Mouse (Mus musculus) thymus, adult 2 months (tissue): ENCODE measurements around the gene Zfand2b.
A peak's percentile ranks its signal among the peaks of the same experiment; 100 is the strongest.

Experiments used
- CTCF ChIP-seq: fragments of 200-500 bp; IDR thresholded peaks from 2 replicates; pipeline ENCODE4 v1.5.1; 2012; ENCODE audit warnings: mild to moderate bottlenecking, control low read depth, low read length, moderate library complexity, borderline replicate concordance; ENCODE audit not compliant: control insufficient read depth, poor library complexity, insufficient read depth; ENCODE audit errors: extremely low read depth
- POLR2A ChIP-seq: fragments of 200-500 bp; IDR thresholded peaks from 2 replicates; pipeline ENCODE4 v1.6.1; 2012; ENCODE audit warnings: mild to moderate bottlenecking, low read length, control low read depth, moderate library complexity; ENCODE audit not compliant: control insufficient read depth, poor library complexity, insufficient read depth; ENCODE audit errors: extremely low read depth

DNA sequence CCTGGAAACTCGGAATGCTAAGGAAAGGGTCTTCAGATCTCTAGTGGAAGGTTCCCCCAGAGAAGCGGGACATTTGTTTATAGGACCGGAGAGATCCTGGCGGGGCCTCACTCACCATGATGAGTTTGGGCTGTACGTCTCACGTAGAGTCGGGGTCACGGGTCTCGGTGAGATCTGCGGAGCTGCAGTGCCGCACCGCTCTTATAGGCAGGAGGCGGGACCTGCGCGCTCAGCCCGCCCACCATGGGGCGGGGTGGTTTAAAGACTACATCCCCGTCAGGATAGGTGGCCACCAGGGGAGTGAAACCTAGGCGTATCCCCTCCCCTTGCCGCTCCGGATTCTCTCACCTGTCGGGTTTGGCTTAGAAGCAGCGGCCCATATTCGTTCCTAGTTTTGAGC is 50.6 kb downstream of the Zfand2b start:
- TF ChIP-seq POLR2A (peak; percentile 98), CTCF (no peak)
